Mouse (Mus musculus): ENCODE data around the gene Smim4. TPM values are rescaled to one million over a fixed set of nuclear protein-coding genes. Genes with fewer than 3 reads are reported as not detected.

Smim4 gene
- total RNA-seq, 2 experiments from 2014 or later, result 32.2 to 43.1 TPM

GRCm38 (mm10) chr14:31140141-31140540, 11.4 kb upstream of the Smim4 start:
- DNase-seq, result no peak
- intact Hi-C loops (cut with DNase I; ENCODE audit: low total_unique reads), result no loop called here

GRCm38 (mm10) chr14:31139666-31140065, 10.9 kb upstream of the Smim4 start:
- intact Hi-C loops (cut with DNase I; ENCODE audit: low total_unique reads), result loop anchor here (10.0 kb wide), 1 partner anchor 45 kb away; no protein-coding TSS in a partner anchor
- no peak for DNase-seq

GRCm38 (mm10) chr14:31138897-31139429, 10.2 kb upstream of the Smim4 start:
- intact Hi-C loops (cut with DNase I; ENCODE audit: low total_unique reads), result loop anchor here (10.0 kb wide), 1 partner anchor 46 kb away; no protein-coding TSS in a partner anchor

GRCm38 (mm10) chr14:31138219-31138896, 9.6 kb upstream of the Smim4 start:
- no peak for DNase-seq
- intact Hi-C loops (cut with DNase I; ENCODE audit: low total_unique reads), result loop anchor here (10.0 kb wide), 1 partner anchor 46 kb away; no protein-coding TSS in a partner anchor

More at GRCm38 (mm10) chr14:31138897-31139429, 10.2 kb upstream of the Smim4 start:
- no peak for DNase-seq

- intact Hi-C loops (cut with DNase I; ENCODE audit: low total_unique reads), result loop anchor here (10.0 kb wide), 1 partner anchor 47 kb away; no protein-coding TSS in a partner anchor
Measured at GRCm38 (mm10) chr14:31137791-31138190, 9.0 kb upstream of the Smim4 start.

GRCm38 (mm10) chr14:31137281-31137595, 8.5 kb upstream of the Smim4 start:
- intact Hi-C loops (cut with DNase I; ENCODE audit: low total_unique reads), result loop anchor here (10.0 kb wide), 1 partner anchor 48 kb away; no protein-coding TSS in a partner anchor
- DNase-seq, result no peak

More at GRCm38 (mm10) chr14:31137791-31138190, 9.0 kb upstream of the Smim4 start:
- DNase-seq, result no peak

GRCm38 (mm10) chr14:31136411-31137280, 7.9 kb upstream of the Smim4 start:
- intact Hi-C loops (cut with DNase I; ENCODE audit: low total_unique reads), result loop anchor here (10.0 kb wide), 1 partner anchor 48 kb away; no protein-coding TSS in a partner anchor
- no peak for DNase-seq

GRCm38 (mm10) chr14:31135495-31136410, 7.0 kb upstream of the Smim4 start:
- DNase-seq, result no peak
- intact Hi-C loops (cut with DNase I; ENCODE audit: low total_unique reads), result loop anchor here (10.0 kb wide), 1 partner anchor 49 kb away; no protein-coding TSS in a partner anchor

GRCm38 (mm10) chr14:31134015-31135000, 5.6 kb upstream of the Smim4 start:
- intact Hi-C loops (cut with DNase I; ENCODE audit: low total_unique reads), result loop anchor here (10.0 kb wide), 1 partner anchor 50 kb away; no protein-coding TSS in a partner anchor
- DNase-seq, result no peak

GRCm38 (mm10) chr14:31133023-31133665, 4.4 kb upstream of the Smim4 start:
- intact Hi-C loops (cut with DNase I; ENCODE audit: low total_unique reads), result loop anchor here (10.0 kb wide), 1 partner anchor 52 kb away; no protein-coding TSS in a partner anchor

GRCm38 (mm10) chr14:31132491-31132975, 3.8 kb upstream of the Smim4 start:
- intact Hi-C loops (cut with DNase I; ENCODE audit: low total_unique reads), result loop anchor here (10.0 kb wide), 1 partner anchor 52 kb away; no protein-coding TSS in a partner anchor
- no peak for DNase-seq

More at GRCm38 (mm10) chr14:31133023-31133665, 4.4 kb upstream of the Smim4 start:
- DNase-seq, result no peak

GRCm38 (mm10) chr14:31132031-31132430, 3.3 kb upstream of the Smim4 start:
- no peak for DNase-seq
- intact Hi-C loops (cut with DNase I; ENCODE audit: low total_unique reads), result loop anchor here (10.0 kb wide), 1 partner anchor 53 kb away; no protein-coding TSS in a partner anchor

GRCm38 (mm10) chr14:31131272-31131821, 2.6 kb upstream of the Smim4 start:
- intact Hi-C loops (cut with DNase I; ENCODE audit: low total_unique reads), result loop anchor here (10.0 kb wide), 1 partner anchor 53 kb away; no protein-coding TSS in a partner anchor

GRCm38 (mm10) chr14:31130236-31131220, 1.8 kb upstream of the Smim4 start, which contains the start of gene Nt5dc2:
Gene Nt5dc2, plus strand, starts transcription at chr14:31131053.
- intact Hi-C loops (cut with DNase I; ENCODE audit: low total_unique reads), result loop anchor here (10.0 kb wide), 1 partner anchor 54 kb away; no protein-coding TSS in a partner anchor
- DNase-seq, result peak; percentile 92

More at GRCm38 (mm10) chr14:31131272-31131821, 2.6 kb upstream of the Smim4 start:
- DNase-seq, result no peak
